Mouse (Mus musculus) liver, embryonic 14.5 days (tissue): Measurements from ENCODE around the gene Fuk.

ENCODE experiments used
- CTCF ChIP-seq: IDR thresholded peaks from 2 replicates; pipeline ENCODE4 v1.5.1; 2016; ENCODE audit warnings: antibody characterized with exemption, low read depth, control low read depth
- EP300 ChIP-seq: IDR thresholded peaks from 2 replicates; pipeline ENCODE4 v1.6.1; 2016; ENCODE audit warnings: antibody characterized with exemption, low read depth

GRCm38 (mm10) chr8:110940682-110941452, 38.6 kb upstream of the Fuk start:
- TF ChIP-seq CTCF, result no peak
- TF ChIP-seq EP300, result no peak
